Mouse (Mus musculus) c-Kit-positive CD71-positive TER-119-negative erythroid progenitor cells, embryonic 14.5 days (primary cell): ENCODE results near the gene Pdgfc.

Experiments
- DNase-seq: peaks from one replicate; pipeline ENCODE4 v3.0.0-alpha.2; 2013; ENCODE audit warnings: low read depth

The Pdgfc gene

GRCm38 (mm10) chr3:81036151-81036553, at the start of gene Pdgfc:
Gene Pdgfc, plus strand, starts transcription at chr3:81036416.
- no peak for DNase-seq

GRCm38 (mm10) chr3:81009245-81009644, 27.0 kb upstream of the Pdgfc start:
- DNase-seq, result no peak

GRCm38 (mm10) chr3:81009899-81010298, 26.3 kb upstream of the Pdgfc start:
- no peak for DNase-seq

DNA sequence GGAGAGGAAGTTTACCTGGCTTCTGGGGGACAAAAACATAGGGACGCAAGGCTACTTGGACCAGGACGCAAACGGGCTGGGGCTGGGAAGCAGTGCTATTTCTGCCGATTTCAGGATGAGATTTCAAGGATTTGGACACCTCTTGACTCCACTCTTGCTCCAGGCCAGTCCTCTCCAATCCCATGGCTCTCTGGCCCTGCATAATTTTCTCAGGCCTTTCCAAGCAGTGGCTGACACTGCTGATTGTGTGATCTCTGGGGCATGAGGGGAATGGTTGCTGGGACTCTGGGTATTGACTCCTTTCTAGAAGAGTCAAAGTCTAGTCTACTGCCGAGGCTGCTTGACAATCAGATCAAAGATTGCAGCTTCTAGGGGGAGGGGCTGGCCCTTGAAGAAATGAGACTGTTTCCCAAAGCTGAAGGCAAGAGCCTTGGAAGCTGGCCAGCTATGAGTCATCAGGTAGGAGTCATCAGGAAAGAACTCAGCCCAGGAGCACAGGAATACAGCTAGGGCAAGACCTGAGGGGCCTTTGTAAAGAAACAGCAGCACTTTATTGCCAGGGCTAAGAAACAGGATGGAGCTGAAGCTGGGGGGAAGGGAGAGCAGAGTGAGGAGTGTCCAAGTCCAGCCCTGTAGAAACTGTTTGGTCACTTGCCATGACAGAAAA, 18.7 kb upstream of the Pdgfc start:
- no peak for DNase-seq

DNA sequence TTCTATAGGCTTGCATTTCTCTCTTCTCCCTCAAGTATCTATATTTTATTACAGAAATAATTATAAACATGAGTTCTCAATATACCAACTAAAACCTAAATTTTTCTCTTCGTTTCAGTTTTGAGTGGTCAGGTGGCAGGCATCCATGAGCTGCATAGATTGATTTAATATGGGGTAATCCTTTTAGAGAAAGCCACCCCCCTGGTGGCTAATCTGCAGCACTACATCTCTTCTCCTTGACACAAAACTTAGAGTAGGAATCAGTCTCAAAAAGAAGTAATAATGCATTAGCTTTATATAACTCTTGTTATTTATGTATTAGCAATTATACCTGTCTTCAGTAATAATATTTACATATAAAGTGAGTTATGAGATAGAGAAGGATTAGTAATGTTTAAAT, 16.2 kb upstream of the Pdgfc start:
- DNase-seq, result no peak

- DNase-seq, result no peak
These were observed 14.4 kb upstream of the Pdgfc start for GRCm38 (mm10) chr3:81021783-81022182.

DNA sequence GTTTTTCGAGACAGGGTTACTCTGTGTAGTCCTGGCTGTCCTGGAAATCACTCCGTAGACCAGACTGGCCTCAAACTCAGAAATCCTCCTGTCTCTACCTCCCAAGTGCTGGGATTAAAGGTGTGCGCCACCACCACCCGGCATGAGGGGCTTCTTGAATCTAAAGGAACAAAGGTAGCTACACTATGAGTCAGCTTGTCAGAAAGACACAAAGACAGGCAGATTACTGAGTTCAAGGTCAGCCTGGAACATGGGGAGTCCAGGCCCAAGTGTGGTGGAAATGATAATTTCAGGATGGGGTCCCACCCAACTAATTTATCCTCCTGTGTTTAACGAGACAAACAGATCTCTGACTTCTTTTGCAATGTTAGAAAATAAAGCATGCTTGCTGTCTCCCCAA, 13.9 kb upstream of the Pdgfc start:
- DNase-seq, result no peak

DNA sequence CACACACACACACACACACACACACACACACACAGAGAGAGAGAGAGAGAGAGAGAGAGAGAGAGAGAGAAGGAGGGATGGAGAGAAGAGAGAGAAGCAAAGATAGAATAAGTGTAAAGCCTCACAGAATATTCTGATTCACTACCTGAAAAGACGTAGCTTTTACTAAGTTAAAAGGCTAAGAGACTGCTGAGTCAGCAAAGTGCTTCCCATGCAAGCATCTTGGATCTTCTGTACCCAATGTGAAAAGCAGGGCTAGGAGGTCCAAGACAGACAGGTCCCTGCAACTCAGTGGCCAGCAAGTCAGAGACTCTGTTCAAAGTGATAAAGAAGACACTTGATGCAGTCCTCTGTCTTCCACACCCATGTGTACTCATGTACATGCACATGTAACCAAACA, 13.4 kb upstream of the Pdgfc start:
- DNase-seq, result no peak

DNA sequence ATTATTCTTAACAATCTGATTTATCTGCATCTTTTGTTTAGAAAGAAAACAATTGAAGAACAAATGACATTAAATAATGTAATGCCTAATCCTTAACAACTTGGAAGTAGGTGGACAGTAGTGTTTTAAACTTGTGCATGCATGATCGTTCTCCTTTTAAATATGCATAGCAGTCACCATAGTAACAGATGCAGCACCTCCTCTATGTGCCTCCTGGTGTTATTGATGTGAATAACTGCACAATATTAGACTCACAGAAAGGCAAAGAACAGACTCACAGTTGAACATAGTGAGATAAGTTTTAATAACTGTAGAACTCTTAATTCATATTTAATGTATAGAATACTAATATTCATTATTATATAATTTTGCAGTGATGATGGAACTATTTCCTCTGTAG, 12.6 kb upstream of the Pdgfc start:
- no peak for DNase-seq

GRCm38 (mm10) chr3:81025568-81026213, 10.5 kb upstream of the Pdgfc start:
- no peak for DNase-seq

- DNase-seq, result no peak
These were observed 7.9 kb upstream of the Pdgfc start for GRCm38 (mm10) chr3:81028361-81028760.

GRCm38 (mm10) chr3:81029321-81029720, 6.9 kb upstream of the Pdgfc start:
- no peak for DNase-seq

DNA sequence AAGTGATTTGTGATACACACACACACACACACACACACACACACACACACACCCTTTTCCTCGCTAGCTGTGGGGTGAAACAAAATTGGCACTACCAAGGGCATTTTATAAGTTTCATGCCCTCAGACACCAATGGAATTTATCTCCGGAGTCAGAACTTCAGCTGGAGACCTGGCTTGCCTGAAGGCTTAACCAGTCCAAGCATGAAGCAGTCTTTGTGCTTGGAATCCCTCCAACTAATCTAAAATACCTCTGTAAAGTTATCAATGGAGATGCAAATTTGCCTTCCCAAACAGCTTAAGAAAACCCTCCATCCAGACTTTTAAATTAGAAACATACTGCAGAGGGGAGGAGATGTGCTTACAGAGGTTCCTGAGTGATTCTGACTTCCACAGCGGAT, 6.3 kb upstream of the Pdgfc start:
- no peak for DNase-seq

DNA sequence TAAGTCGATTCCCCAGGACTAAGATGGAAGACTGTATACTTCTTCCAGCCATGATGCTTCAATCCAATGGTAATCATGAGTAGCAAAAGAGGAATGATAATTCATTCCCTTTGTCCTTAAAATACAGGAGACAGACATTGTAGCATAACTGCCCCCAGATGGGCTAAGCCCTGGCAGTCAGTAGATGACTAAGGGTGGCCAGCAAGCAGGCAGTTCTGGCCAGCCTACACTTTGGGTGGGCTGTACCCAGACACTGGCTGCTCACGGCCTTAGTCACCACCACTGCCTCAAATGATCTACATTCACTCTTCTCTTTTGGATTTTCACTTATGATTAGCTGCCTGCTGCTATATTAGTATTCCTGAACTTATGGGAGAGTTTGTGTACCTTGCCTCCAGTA, 5.9 kb upstream of the Pdgfc start:
- no peak for DNase-seq

DNA sequence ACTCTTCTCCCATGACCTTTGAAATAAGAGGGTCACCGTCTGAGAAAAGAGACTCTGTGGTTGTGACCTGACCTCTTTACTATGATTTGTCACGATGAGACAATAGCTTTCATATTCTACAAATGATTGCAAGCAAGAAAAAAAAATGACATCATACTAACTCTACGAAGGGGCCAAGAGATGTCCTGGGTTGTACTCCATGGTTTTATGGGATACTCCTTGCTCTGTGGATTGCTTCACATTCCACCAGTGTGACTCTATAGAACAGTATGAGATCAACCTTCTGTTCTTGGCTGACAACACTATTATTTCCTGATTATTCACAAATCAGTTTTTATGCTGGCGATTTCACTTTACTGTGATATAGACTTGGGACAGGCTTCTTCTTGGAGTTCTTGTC, 4.2 kb upstream of the Pdgfc start:
- DNase-seq, result no peak

DNA sequence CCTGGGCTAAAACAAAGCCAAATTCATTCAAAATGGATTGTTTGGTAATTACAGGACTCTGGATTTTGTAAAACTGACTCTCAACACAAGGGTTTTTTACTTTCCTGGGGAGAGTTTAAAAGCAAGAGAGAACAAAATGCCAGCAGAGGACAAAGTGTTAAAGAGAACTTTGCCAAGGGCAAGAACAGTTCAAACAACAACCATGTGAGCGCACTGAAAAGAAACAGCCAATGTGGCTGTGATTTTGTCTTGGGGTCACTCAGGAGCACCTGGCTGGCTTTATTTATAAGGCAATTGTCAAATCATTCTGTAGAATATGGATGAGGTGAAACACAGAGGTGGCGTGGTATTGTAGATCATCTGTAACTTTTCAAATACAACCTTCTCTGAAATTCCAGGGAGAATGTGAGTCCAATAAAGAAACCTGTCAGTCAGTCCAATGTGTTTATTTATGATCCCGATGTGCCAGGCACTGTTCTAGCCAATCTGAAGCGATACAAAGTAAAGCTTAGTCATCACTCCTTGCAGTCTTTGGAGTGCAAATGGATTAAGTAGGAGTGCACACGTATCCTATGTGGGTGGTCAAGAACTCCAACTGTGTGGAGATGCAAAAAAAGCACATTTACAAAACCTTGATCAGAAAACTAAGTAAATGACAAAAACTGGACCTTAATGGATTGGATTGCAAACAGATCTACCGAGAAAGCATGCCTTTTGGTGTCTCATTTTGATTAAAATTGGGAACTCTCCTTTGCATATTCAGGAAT, 1.7 kb upstream of the Pdgfc start:
- DNase-seq, result no peak

DNA sequence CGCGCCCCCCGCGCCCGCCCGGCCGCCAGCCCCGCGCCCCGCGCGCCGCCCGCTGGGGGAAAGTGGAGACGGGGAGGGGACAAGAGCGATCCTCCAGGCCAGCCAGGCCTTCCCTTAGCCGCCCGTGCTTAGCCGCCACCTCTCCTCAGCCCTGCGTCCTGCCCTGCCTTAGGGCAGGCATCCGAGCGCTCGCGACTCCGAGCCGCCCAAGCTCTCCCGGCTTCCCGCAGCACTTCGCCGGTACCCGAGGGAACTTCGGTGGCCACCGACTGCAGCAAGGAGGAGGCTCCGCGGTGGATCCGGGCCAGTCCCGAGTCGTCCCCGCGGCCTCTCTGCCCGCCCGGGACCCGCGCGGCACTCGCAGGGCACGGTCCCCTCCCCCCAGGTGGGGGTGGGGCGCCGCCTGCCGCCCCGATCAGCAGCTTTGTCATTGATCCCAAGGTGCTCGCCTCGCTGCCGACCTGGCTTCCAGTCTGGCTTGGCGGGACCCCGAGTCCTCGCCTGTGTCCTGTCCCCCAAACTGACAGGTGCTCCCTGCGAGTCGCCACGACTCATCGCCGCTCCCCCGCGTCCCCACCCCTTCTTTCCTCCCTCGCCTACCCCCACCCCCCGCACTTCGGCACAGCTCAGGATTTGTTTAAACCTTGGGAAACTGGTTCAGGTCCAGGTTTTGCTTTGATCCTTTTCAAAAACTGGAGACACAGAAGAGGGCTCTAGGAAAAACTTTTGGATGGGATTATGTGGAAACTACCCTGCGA, 517 bp downstream of the Pdgfc start:
- DNase-seq, result no peak

- DNase-seq, result no peak
These were observed 1.2 kb downstream of the Pdgfc start for GRCm38 (mm10) chr3:81037312-81037859.

- no peak for DNase-seq
These were observed 3.0 kb downstream of the Pdgfc start for GRCm38 (mm10) chr3:81039131-81039653.

GRCm38 (mm10) chr3:81044653-81045343, 8.6 kb downstream of the Pdgfc start:
- DNase-seq, result no peak

DNA sequence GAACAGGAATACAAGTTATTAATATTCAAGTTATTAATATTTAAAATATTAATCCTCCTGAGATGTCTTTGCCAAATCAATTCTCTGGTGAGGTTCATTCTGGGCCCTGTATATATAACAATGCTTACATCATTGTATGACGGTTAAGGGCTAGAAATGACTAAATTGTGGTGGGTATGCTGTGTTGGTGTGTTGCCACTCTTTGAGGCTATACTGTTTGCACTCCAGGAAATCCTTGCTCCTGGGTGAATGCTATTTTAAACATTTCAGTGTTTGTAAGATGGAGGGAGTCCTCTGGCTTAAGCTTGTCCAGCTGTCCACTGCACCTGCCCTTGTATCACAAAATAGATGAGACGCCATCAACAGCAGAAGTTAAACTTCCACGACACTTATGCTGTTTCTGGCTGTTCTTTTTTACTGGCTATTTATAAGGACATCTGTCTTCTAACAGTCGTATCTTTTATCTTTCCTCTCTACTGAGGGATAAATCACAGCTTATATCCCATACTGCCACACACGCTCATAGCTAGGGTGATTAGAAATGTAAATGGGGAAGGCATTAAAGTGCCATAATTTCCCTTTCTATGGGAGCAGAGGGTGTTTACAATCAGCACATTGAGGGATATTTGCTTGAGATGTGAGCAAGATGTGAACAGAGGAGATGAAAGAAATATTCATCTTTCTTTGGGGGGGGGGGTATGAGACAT, 9.3 kb downstream of the Pdgfc start:
- no peak for DNase-seq
